Mouse (Mus musculus): ENCODE measurements at regions not wholly inside any gene's neighbourhood (a gene's known extent, or its start where the extent isn't known, plus 50 kb on each side); places are given as distances from the start of the nearest gene placed in this dataset.
A peak's percentile ranks its signal among the peaks of the same experiment; 100 is the strongest.

GRCm38 (mm10) chr3:78509336-78509735 is 777.0 kb downstream of the Rapgef2 start:
- no peak for DNase-seq

- DNase-seq = peak; percentile 3
Measured at GRCm38 (mm10) chr3:78477689-78478088, 808.6 kb downstream of the Rapgef2 start.
